Mouse (Mus musculus) left cerebral cortex, postnatal 14 days (tissue): ENCODE data around the gene C730034F03Rik. TPM values are rescaled to one million over a fixed set of nuclear protein-coding genes. Genes with fewer than 3 reads are reported as not detected.
A peak's percentile ranks its signal among the peaks of the same experiment; 100 is the strongest.
"Not testable (repeated sequence)": the region's sequence is repeated elsewhere in the genome, so short reads cannot be mapped to it uniquely, and the experiment has no call there.

Experiments used
- DNase-seq, 2 experiments: peaks; one replicate each; pipeline ENCODE4 v3.0.0; 2021 to 2022; ENCODE audit warnings: low spot score in 2 of 2, mixed read lengths in 1 of 2
- intact Hi-C: fragments of 180-260 bp; cut with DNase I; formaldehyde crosslinking; loops from one replicate; pipeline ENCODE4 v1.15.1; 2025
- total RNA-seq, 2 experiments: library from RNA; stranded (reverse); gene quantifications; 2 replicates each; pipeline ENCODE4 v1.2.3; 2021

The C730034F03Rik gene
- total RNA-seq, 2 experiments from 2014 or later = 1.9 to 2.3 TPM

GRCm38 (mm10) chr15:89430341-89430740 is 952 bp downstream of the C730034F03Rik start:
- intact Hi-C loops = no loop called here

GRCm38 (mm10) chr15:89430771-89431170 is 1.4 kb downstream of the C730034F03Rik start:
- intact Hi-C loops = not testable (repeated sequence)

More at GRCm38 (mm10) chr15:89430341-89430740, 952 bp downstream of the C730034F03Rik start:
- peak in 1 of 2 experiments; percentile 35 for DNase-seq

GRCm38 (mm10) chr15:89431271-89431670 is 1.9 kb downstream of the C730034F03Rik start:
- intact Hi-C loops = no loop called here
- no peak for DNase-seq

More at GRCm38 (mm10) chr15:89430771-89431170, 1.4 kb downstream of the C730034F03Rik start:
- DNase-seq = not testable (repeated sequence)

GRCm38 (mm10) chr15:89431806-89432205 is 2.4 kb downstream of the C730034F03Rik start:
- intact Hi-C loops = no loop called here
- no peak for DNase-seq

GRCm38 (mm10) chr15:89432946-89433345 is 3.6 kb downstream of the C730034F03Rik start:
- no peak for DNase-seq
- intact Hi-C loops = no loop called here

- intact Hi-C loops = no loop called here
- DNase-seq = no peak
These were observed 4.7 kb downstream of the C730034F03Rik start for GRCm38 (mm10) chr15:89434136-89434535.

GRCm38 (mm10) chr15:89435878-89436277 is 6.5 kb downstream of the C730034F03Rik start:
- intact Hi-C loops = no loop called here
- DNase-seq = no peak

GRCm38 (mm10) chr15:89442486-89443070 is 13.2 kb downstream of the C730034F03Rik start:
- DNase-seq = no peak
- intact Hi-C loops = no loop called here

GRCm38 (mm10) chr15:89452906-89453864 is 23.8 kb downstream of the C730034F03Rik start:
- no peak for DNase-seq
- intact Hi-C loops = no loop called here

GRCm38 (mm10) chr15:89453865-89454478 is 24.6 kb downstream of the C730034F03Rik start, which contains the start of gene Mapk8ip2:
Mapk8ip2 (plus strand) TSS chr15:89453913.
- DNase-seq = peak; percentile 63
- intact Hi-C loops = no loop called here

GRCm38 (mm10) chr15:89454857-89455256 is 25.5 kb downstream of the C730034F03Rik start:
- intact Hi-C loops = no loop called here
- no peak for DNase-seq

GRCm38 (mm10) chr15:89455642-89456041 is 26.3 kb downstream of the C730034F03Rik start:
- intact Hi-C loops = no loop called here
- DNase-seq = no peak

- no peak for DNase-seq
- intact Hi-C loops = no loop called here
These were observed 29.6 kb downstream of the C730034F03Rik start for GRCm38 (mm10) chr15:89458942-89459341.

- DNase-seq = no peak
- intact Hi-C loops = no loop called here
These were observed 30.4 kb downstream of the C730034F03Rik start for GRCm38 (mm10) chr15:89459821-89460220.

- intact Hi-C loops = no loop called here
- no peak for DNase-seq
These were observed 30.9 kb downstream of the C730034F03Rik start for GRCm38 (mm10) chr15:89460298-89460697.

GRCm38 (mm10) chr15:89461321-89461720 is 31.9 kb downstream of the C730034F03Rik start:
- intact Hi-C loops = no loop called here
- DNase-seq = no peak

GRCm38 (mm10) chr15:89462176-89462575 is 32.8 kb downstream of the C730034F03Rik start:
- intact Hi-C loops = no loop called here
- no peak for DNase-seq

- intact Hi-C loops = no loop called here
- DNase-seq = no peak
These were observed 34.2 kb downstream of the C730034F03Rik start for GRCm38 (mm10) chr15:89463334-89464235.

- DNase-seq = peak in 1 of 2 experiments; percentile 71
- intact Hi-C loops = no loop called here
These were observed 35.7 kb downstream of the C730034F03Rik start for GRCm38 (mm10) chr15:89465052-89465451.
